Mouse (Mus musculus): ENCODE measurements around the gene Cxcl13. TPM values are rescaled to one million over a fixed set of nuclear protein-coding genes. Genes with fewer than 3 reads are reported as not detected.
A peak's percentile ranks its signal among the peaks of the same experiment; 100 is the strongest.
"Not testable (repeated sequence)": the region's sequence is repeated elsewhere in the genome, so short reads cannot be mapped to it uniquely, and the experiment has no call there.

Gene Cxcl13
- total RNA-seq (2021) (1 to 10 TPM; 3.6 to 4.5 TPM), polyA plus RNA-seq (2012; rRNA removed) (not detected in 2 replicates)
- long read RNA-seq, partial matches to known transcripts, result 0 of 2 reads
- long read RNA-seq, other reads (novel, unspliced or antisense), result 0 of 2 reads

GRCm38 (mm10) chr5:95956651-95957050 is at the start of gene Cxcl13:
TSS of gene Cxcl13 (plus strand) at chr5:95956951.
- no peak for DNase-seq

- no peak for DNase-seq
Measured at GRCm38 (mm10) chr5:95911006-95911405, 45.7 kb upstream of the Cxcl13 start.

GRCm38 (mm10) chr5:95918491-95918890 is 38.3 kb upstream of the Cxcl13 start:
- no peak for DNase-seq

- no peak for DNase-seq
Measured at GRCm38 (mm10) chr5:95924023-95924422, 32.7 kb upstream of the Cxcl13 start.

GRCm38 (mm10) chr5:95925204-95925930 is 31.4 kb upstream of the Cxcl13 start:
- DNase-seq, result no peak

GRCm38 (mm10) chr5:95925931-95926263 is 30.9 kb upstream of the Cxcl13 start:
- no peak for DNase-seq

GRCm38 (mm10) chr5:95935035-95935434 is 21.7 kb upstream of the Cxcl13 start:
- no peak for DNase-seq

GRCm38 (mm10) chr5:95936068-95936467 is 20.7 kb upstream of the Cxcl13 start:
- no peak for DNase-seq

- DNase-seq, result no peak
Measured at GRCm38 (mm10) chr5:95937129-95937528, 19.6 kb upstream of the Cxcl13 start.

- no peak for DNase-seq
Measured at GRCm38 (mm10) chr5:95938044-95938625, 18.6 kb upstream of the Cxcl13 start.

- no peak for DNase-seq
Measured at GRCm38 (mm10) chr5:95940682-95941221, 16.0 kb upstream of the Cxcl13 start.

- no peak for DNase-seq
Measured at GRCm38 (mm10) chr5:95941562-95941961, 15.2 kb upstream of the Cxcl13 start.

GRCm38 (mm10) chr5:95945120-95945519 is 11.6 kb upstream of the Cxcl13 start:
- DNase-seq, result no peak

GRCm38 (mm10) chr5:95946344-95946743 is 10.4 kb upstream of the Cxcl13 start:
- DNase-seq, result peak; percentile 63

GRCm38 (mm10) chr5:95948641-95949040 is 8.1 kb upstream of the Cxcl13 start:
- DNase-seq, result no peak

GRCm38 (mm10) chr5:95949946-95950701 is 6.6 kb upstream of the Cxcl13 start:
- DNase-seq, result peak; percentile 58

GRCm38 (mm10) chr5:95964940-95965339 is 8.2 kb downstream of the Cxcl13 start:
- no peak for DNase-seq

GRCm38 (mm10) chr5:95966621-95967020 is 9.9 kb downstream of the Cxcl13 start:
- DNase-seq, result no peak

GRCm38 (mm10) chr5:95970845-95971244 is 14.1 kb downstream of the Cxcl13 start:
- peak; percentile 37 for DNase-seq

- DNase-seq, result no peak
Measured at GRCm38 (mm10) chr5:95972208-95972607, 15.5 kb downstream of the Cxcl13 start.

- not testable (repeated sequence) for DNase-seq
Measured at GRCm38 (mm10) chr5:95973806-95974205, 17.1 kb downstream of the Cxcl13 start.

- no peak for DNase-seq
Measured at GRCm38 (mm10) chr5:95976299-95976698, 19.5 kb downstream of the Cxcl13 start.
